Mouse (Mus musculus) myocyte (in vitro differentiated cells): ENCODE results near the gene Bnip1.

Experiments
- E2F4 ChIP-seq: IDR thresholded peaks from one replicate; pipeline ENCODE4 v1.6.1; 2011; ENCODE audit warnings: mild to moderate bottlenecking, control low read depth, moderate library complexity; ENCODE audit not compliant: insufficient read depth
- MAX ChIP-seq: IDR thresholded peaks from one replicate; pipeline ENCODE4 v1.6.1; 2011; ENCODE audit warnings: low read depth, mild to moderate bottlenecking, control low read depth
- MYOD1 ChIP-seq, 3 experiments: IDR thresholded peaks; one replicate each; pipeline ENCODE4 v1.6.1; 2011; ENCODE audit warnings: control low read depth in 2 of 3, low read depth in 2 of 3, mild to moderate bottlenecking in 2 of 3, moderate library complexity in 1 of 3; ENCODE audit not compliant: insufficient read length in 2 of 3, control insufficient read depth in 1 of 3
- POLR2A ChIP-seq: IDR thresholded peaks from one replicate; pipeline ENCODE4 v1.6.1; 2011; ENCODE audit warnings: low read depth, mild to moderate bottlenecking, control low read depth, moderate library complexity; ENCODE audit not compliant: insufficient read length
- POLR2AphosphoS2 ChIP-seq: IDR thresholded peaks from one replicate; pipeline ENCODE4 v1.6.1; 2011; ENCODE audit warnings: low read depth, control low read depth; ENCODE audit not compliant: insufficient read length
- TCF12 ChIP-seq: IDR thresholded peaks from one replicate; pipeline ENCODE4 v1.6.1; 2011; ENCODE audit warnings: mild to moderate bottlenecking, control low read depth; ENCODE audit not compliant: poor library complexity, insufficient read depth, severe bottlenecking
- USF1 ChIP-seq: IDR thresholded peaks from one replicate; pipeline ENCODE4 v1.6.1; 2011; ENCODE audit warnings: low read depth, mild to moderate bottlenecking, control low read depth, moderate library complexity

- TF ChIP-seq POLR2A (no peak), MAX (no peak), MYOD1 (IDR thresholded peaks at IDR 0.05; ENCODE audit: control insufficient read depth in 1 of 3, insufficient read length in 2 of 3, low read depth in 2 of 3) (no peak), E2F4 (no peak), TCF12 (no peak), USF1 (no peak), POLR2AphosphoS2 (no peak)
These were observed 10.7 kb downstream of the Bnip1 start for GRCm38 (mm10) chr17:26791580-26791979.
